Mouse (Mus musculus): ENCODE data around the gene Lgals7.
"Not testable (repeated sequence)": the region's sequence is repeated elsewhere in the genome, so short reads cannot be mapped to it uniquely, and the experiment has no call there.

DNA sequence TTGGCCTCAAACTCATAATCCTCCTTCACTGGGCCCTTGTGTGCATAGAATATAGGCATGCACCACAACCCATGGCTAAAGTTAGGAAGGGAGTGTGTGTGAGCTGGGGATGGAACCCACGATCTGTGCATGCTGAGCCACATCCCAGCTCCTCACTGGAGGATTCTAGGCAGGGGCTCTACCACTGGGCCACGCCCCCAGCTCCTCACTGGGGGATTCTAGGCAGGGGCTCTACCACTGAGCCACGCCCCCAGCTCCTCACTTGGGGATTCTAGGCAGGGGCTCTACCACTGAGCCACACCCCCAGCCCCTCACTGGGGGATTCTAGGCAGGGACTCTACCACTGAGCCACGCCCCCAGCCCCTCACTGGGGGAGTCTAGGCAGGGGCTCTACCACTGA is 20.1 kb downstream of the Lgals7 start:
- TF ChIP-seq CTCF, POLR2A (IDR thresholded peaks at IDR 0.05; ENCODE audit: extremely low read depth, insufficient read depth, low read length): not testable (repeated sequence)
